Mouse (Mus musculus): ENCODE results near the gene Braf.

GRCm38 (mm10) chr6:39562166-39563015, 162.9 kb downstream of the Braf start:
- TF ChIP-seq CTCF (IDR thresholded peaks at IDR 0.05; ENCODE audit: extremely low read depth, insufficient read length, insufficient replicate concordance, low read depth, low read length) (peak; percentile 59; the same call in 1 of the 2 replicates), POLR2A (IDR thresholded peaks at IDR 0.05; ENCODE audit: low read depth, low read length) (no peak)
